Mouse (Mus musculus): ENCODE measurements at regions not wholly inside any gene's neighbourhood (a gene's known extent, or its start where the extent isn't known, plus 50 kb on each side); places are given as distances from the start of the nearest gene placed in this dataset.

DNA sequence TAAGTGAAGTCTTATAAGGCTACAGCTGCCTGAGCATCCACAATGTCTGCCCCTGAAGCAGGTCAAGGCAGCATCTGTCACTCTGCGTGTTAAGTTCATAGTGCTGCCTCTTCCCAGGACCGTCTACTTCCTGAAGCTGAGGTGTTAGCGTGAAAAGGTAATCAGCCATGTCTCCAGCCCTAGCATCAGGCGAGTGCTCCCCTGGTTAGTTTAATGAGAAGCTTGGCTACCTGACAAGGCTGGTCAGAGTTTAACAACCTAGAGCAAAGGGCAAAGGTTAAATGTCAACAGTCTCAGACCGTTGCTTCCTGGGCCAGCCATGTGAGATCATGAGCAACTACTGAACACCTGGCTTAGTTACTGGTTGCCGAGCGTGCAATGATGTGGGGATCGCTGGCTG, 53.2 kb upstream of the Nkx2-2 start:
- no peak for DNase-seq (ENCODE audit: low spot score in 2 of 2)
- intact Hi-C loops (cut with DNase I), result no loop called here

DNA sequence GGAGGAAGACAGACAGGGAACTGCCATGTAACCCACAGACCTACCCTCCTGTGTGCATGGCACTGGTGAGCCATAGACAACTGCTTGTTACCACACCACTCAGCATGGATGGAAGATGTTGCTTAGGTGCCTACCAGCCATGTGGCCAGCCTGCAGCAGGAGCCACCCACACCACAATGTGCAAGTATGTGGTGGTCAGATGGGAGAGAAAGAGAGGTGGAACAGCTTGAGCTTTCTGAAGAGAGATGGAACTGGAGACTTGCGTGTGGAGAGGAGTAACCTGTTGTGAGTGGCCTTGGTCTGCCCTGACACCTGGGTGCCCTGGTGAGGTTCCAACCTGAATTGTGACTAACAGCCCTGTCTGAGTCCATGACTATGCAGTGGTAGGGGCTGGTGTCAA, 50.4 kb upstream of the Nkx2-2 start:
- DNase-seq (ENCODE audit: low spot score in 2 of 2), result no peak
- intact Hi-C loops (cut with DNase I), result no loop called here
